Mouse (Mus musculus): ENCODE data around the gene Pafah1b1. TPM values are rescaled to one million over a fixed set of nuclear protein-coding genes. Genes with fewer than 3 reads are reported as not detected.

Gene Pafah1b1
- total and polyA plus RNA-seq, 2 experiments, result 8.1 to 40.6 TPM

- Histone ChIP-seq H3K36me3 (ENCODE audit: control insufficient read depth, insufficient read depth, low read length) (peaks cover 2% of the 10 kb centered on the region; the same call in 1 of the 2 replicates), H3K4me1 (ENCODE audit: control insufficient read depth, insufficient read depth, low read length) (peaks cover 2% of the 10 kb centered on the region; the same call in 1 of the 2 replicates), H3K4me3 (ENCODE audit: insufficient read depth, low read depth, low read length) (no peak overlapping the region), H3K27me3 (ENCODE audit: control insufficient read depth, insufficient read depth, low read length) (no peaks in the 10 kb centered on the region), H3K79me2 (ENCODE audit: control insufficient read depth, insufficient read depth, low read length) (peaks cover 3% of the 10 kb centered on the region; the same call in 1 of the 2 replicates), H3K9ac (ENCODE audit: low read depth, low read length) (no peak overlapping the region), H3K27ac (replicated peaks; ENCODE audit: insufficient read depth, low read depth, low read length) (no peak overlapping the region)
- WGBS, result 74% methylated on average over 9 of the region's 9 CpGs
- no peak for DNase-seq (ENCODE audit: extremely low read depth, low read depth, low spot score)
- TF ChIP-seq POLR2A (IDR thresholded peaks at IDR 0.05; ENCODE audit: extremely low read depth, insufficient read depth, low read length) (no peak), CTCF (IDR thresholded peaks at IDR 0.05; ENCODE audit: low read depth, low read length) (no peak)
Measured at GRCm38 (mm10) chr11:74770037-74770436, 45.6 kb upstream of the Pafah1b1 start.

DNA sequence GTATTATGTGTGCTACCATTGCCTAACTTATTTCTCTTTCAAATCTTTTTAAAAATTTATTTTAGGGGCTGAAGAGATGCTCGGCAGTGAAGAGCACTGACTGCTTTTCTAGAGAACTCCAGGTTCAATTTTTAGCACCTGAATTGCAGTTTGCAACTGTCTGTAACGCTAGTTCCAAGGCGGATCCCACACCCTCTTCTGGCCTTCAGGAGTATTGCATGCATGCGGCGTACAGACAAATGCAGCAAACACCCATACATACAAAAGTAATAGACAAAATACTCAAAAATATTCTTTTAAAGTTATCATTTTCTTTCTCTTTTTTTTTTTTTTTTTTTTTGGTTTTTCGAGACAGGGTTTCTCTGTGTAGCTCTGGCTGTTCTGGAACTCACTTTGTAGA lies 43.6 kb upstream of the Pafah1b1 start:
- Histone ChIP-seq H3K27me3 (ENCODE audit: control insufficient read depth, insufficient read depth, low read length) (no peaks in the 10 kb centered on the region), H3K79me2 (ENCODE audit: control insufficient read depth, insufficient read depth, low read length) (peaks cover 3% of the 10 kb centered on the region; the same call in 1 of the 2 replicates), H3K36me3 (ENCODE audit: control insufficient read depth, insufficient read depth, low read length) (no peaks in the 10 kb centered on the region), H3K4me1 (ENCODE audit: control insufficient read depth, insufficient read depth, low read length) (peaks cover 2% of the 10 kb centered on the region; the same call in 1 of the 2 replicates), H3K4me3 (ENCODE audit: insufficient read depth, low read depth, low read length) (no peak overlapping the region), H3K27ac (replicated peaks; ENCODE audit: insufficient read depth, low read depth, low read length) (no peak overlapping the region), H3K9ac (ENCODE audit: low read depth, low read length) (no peak overlapping the region)
- peak; percentile 32 for DNase-seq (ENCODE audit: extremely low read depth, low read depth, low spot score)
- TF ChIP-seq CTCF (IDR thresholded peaks at IDR 0.05; ENCODE audit: low read depth, low read length) (peak; percentile 66), POLR2A (IDR thresholded peaks at IDR 0.05; ENCODE audit: extremely low read depth, insufficient read depth, low read length) (no peak)
- 56% methylated on average over 6 of the region's 6 CpGs for WGBS

- Histone ChIP-seq H3K27ac (replicated peaks; ENCODE audit: insufficient read depth, low read depth, low read length) (no peak overlapping the region), H3K4me3 (ENCODE audit: insufficient read depth, low read depth, low read length) (no peak overlapping the region), H3K36me3 (ENCODE audit: control insufficient read depth, insufficient read depth, low read length) (no peaks in the 10 kb centered on the region), H3K79me2 (ENCODE audit: control insufficient read depth, insufficient read depth, low read length) (peaks cover 3% of the 10 kb centered on the region; the same call in 1 of the 2 replicates), H3K27me3 (ENCODE audit: control insufficient read depth, insufficient read depth, low read length) (no peaks in the 10 kb centered on the region), H3K4me1 (ENCODE audit: control insufficient read depth, insufficient read depth, low read length) (peaks cover 2% of the 10 kb centered on the region; the same call in 1 of the 2 replicates), H3K9ac (ENCODE audit: low read depth, low read length) (no peak overlapping the region)
- DNase-seq (ENCODE audit: extremely low read depth, low read depth, low spot score), result peak; percentile 26
- TF ChIP-seq POLR2A (IDR thresholded peaks at IDR 0.05; ENCODE audit: extremely low read depth, insufficient read depth, low read length) (no peak), CTCF (IDR thresholded peaks at IDR 0.05; ENCODE audit: low read depth, low read length) (no peak)
- WGBS, result 87% methylated on average over 4 of the region's 4 CpGs
Measured at GRCm38 (mm10) chr11:74767469-74767868, 43.0 kb upstream of the Pafah1b1 start.

DNA sequence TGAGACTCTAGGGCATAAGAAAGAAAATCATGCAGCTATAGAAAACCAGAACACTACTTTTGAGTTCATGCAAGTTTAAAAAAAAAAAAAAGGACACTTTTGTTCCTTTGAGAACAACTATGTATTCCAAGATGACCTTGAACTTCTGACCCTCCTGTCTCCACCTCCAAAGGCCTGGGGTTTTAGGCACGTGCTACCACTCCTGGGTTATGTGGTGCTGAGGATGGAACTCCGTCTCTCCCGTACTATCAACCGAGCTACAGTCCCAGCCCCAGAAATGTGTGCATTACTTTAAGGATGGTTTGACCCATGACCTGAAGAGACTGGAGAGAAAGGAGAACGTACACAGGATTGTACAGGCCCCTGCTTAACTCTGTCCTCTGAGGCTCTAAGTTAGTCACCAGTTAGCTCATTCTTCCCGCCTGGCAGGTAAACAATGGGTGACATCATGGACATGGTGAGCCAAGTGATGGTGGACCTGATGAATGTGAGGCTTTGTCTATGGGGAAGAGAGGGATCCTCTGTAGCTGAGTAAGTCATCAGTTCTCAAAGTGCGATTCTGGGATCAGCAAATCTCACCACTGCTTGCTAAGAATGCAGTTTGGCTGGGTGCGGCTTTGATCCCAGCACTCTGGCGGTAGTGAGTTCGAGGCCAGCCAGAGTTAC lies 39.6 kb upstream of the Pafah1b1 start:
- no peaks in the 10 kb centered on the region for H3K79me2 ChIP-seq (ENCODE audit: control insufficient read depth, insufficient read depth, low read length)
- no peak overlapping the region for H3K4me3 ChIP-seq (ENCODE audit: insufficient read depth, low read depth, low read length)
- TF ChIP-seq CTCF (IDR thresholded peaks at IDR 0.05; ENCODE audit: low read depth, low read length) (no peak), POLR2A (IDR thresholded peaks at IDR 0.05; ENCODE audit: extremely low read depth, insufficient read depth, low read length) (no peak)
- 85% methylated on average over 10 of the region's 10 CpGs for WGBS
- no peak overlapping the region for H3K9ac ChIP-seq (ENCODE audit: low read depth, low read length)
- no peak for DNase-seq (ENCODE audit: extremely low read depth, low read depth, low spot score)
- no peak overlapping the region for H3K27ac ChIP-seq (replicated peaks; ENCODE audit: insufficient read depth, low read depth, low read length)
- no peaks in the 10 kb centered on the region for H3K4me1 ChIP-seq (ENCODE audit: control insufficient read depth, insufficient read depth, low read length)
- H3K27me3 ChIP-seq (ENCODE audit: control insufficient read depth, insufficient read depth, low read length), result no peaks in the 10 kb centered on the region
- H3K36me3 ChIP-seq (ENCODE audit: control insufficient read depth, insufficient read depth, low read length), result no peaks in the 10 kb centered on the region

- H3K79me2 ChIP-seq (ENCODE audit: control insufficient read depth, insufficient read depth, low read length), result no peaks in the 10 kb centered on the region
- DNase-seq (ENCODE audit: extremely low read depth, low read depth, low spot score), result no peak
- H3K9ac ChIP-seq (ENCODE audit: low read depth, low read length), result no peak overlapping the region
- no peak overlapping the region for H3K27ac ChIP-seq (replicated peaks; ENCODE audit: insufficient read depth, low read depth, low read length)
- H3K4me1 ChIP-seq (ENCODE audit: control insufficient read depth, insufficient read depth, low read length), result peaks cover 5% of the 10 kb centered on the region
- 73% methylated on average over 12 of the region's 12 CpGs for WGBS
- no peak for TF ChIP-seq POLR2A (IDR thresholded peaks at IDR 0.05; ENCODE audit: extremely low read depth, insufficient read depth, low read length)
- no peak for TF ChIP-seq CTCF (IDR thresholded peaks at IDR 0.05; ENCODE audit: low read depth, low read length)
- H3K4me3 ChIP-seq (ENCODE audit: insufficient read depth, low read depth, low read length), result no peak overlapping the region
- H3K27me3 ChIP-seq (ENCODE audit: control insufficient read depth, insufficient read depth, low read length), result no peaks in the 10 kb centered on the region
- H3K36me3 ChIP-seq (ENCODE audit: control insufficient read depth, insufficient read depth, low read length), result no peaks in the 10 kb centered on the region
Measured at GRCm38 (mm10) chr11:74761011-74761705, 36.7 kb upstream of the Pafah1b1 start.
